Mouse (Mus musculus) induced T-regulatory cell, adult 2 months (primary cell): Measurements from ENCODE around the gene Efcab7.
A peak's percentile ranks its signal among the peaks of the same experiment; 100 is the strongest.

Experiments
- DNase-seq: peaks from one replicate; pipeline ENCODE4 v3.0.0-alpha.2; 2012; ENCODE audit warnings: low read depth

The Efcab7 gene

GRCm38 (mm10) chr4:99829094-99830073 is at the start of gene Efcab7:
TSS of gene Efcab7 (plus strand) at chr4:99829198.
- DNase-seq, result peak; percentile 93

GRCm38 (mm10) chr4:99792365-99792764 is 36.6 kb upstream of the Efcab7 start:
- DNase-seq, result no peak

GRCm38 (mm10) chr4:99816697-99817460 is 12.1 kb upstream of the Efcab7 start:
- no peak for DNase-seq

GRCm38 (mm10) chr4:99828337-99828736 is 661 bp upstream of the Efcab7 start:
- DNase-seq, result no peak

- no peak for DNase-seq
Observed at GRCm38 (mm10) chr4:99828739-99829093, 282 bp upstream of the Efcab7 start.

- peak; percentile 49 for DNase-seq
Observed at GRCm38 (mm10) chr4:99881882-99882281, 52.9 kb downstream of the Efcab7 start.

GRCm38 (mm10) chr4:99882405-99882804 is 53.4 kb downstream of the Efcab7 start:
- DNase-seq, result no peak

- DNase-seq, result peak; percentile 72
Observed at GRCm38 (mm10) chr4:99913894-99914451, 85.0 kb downstream of the Efcab7 start.

- no peak for DNase-seq
Observed at GRCm38 (mm10) chr4:99926380-99926779, 97.4 kb downstream of the Efcab7 start.

- DNase-seq, result peak; percentile 39
Observed at GRCm38 (mm10) chr4:99928521-99928920, 99.5 kb downstream of the Efcab7 start.

GRCm38 (mm10) chr4:99929149-99929612 is 100.2 kb downstream of the Efcab7 start, which contains the start of gene Pgm1:
TSS of gene Pgm1 (plus strand) at chr4:99929414.
- DNase-seq, result peak; percentile 87

GRCm38 (mm10) chr4:99929613-99930517 is 100.9 kb downstream of the Efcab7 start, which contains the start of gene Itgb3bp:
TSS of gene Itgb3bp (minus strand) at chr4:99929813.
- DNase-seq, result peak; percentile 82

- no peak for DNase-seq
Observed at GRCm38 (mm10) chr4:99930518-99931239, 101.7 kb downstream of the Efcab7 start.

- DNase-seq, result no peak
Observed at GRCm38 (mm10) chr4:99931240-99931580, 102.2 kb downstream of the Efcab7 start.

GRCm38 (mm10) chr4:99931807-99932206 is 102.8 kb downstream of the Efcab7 start:
- no peak for DNase-seq

GRCm38 (mm10) chr4:99934859-99935258 is 105.9 kb downstream of the Efcab7 start:
- no peak for DNase-seq

GRCm38 (mm10) chr4:99936278-99936677 is 107.3 kb downstream of the Efcab7 start:
- DNase-seq, result no peak

- no peak for DNase-seq
Observed at GRCm38 (mm10) chr4:99939711-99940505, 110.9 kb downstream of the Efcab7 start.

- DNase-seq, result peak; percentile 77
Observed at GRCm38 (mm10) chr4:99941655-99942414, 112.8 kb downstream of the Efcab7 start.
